Mouse (Mus musculus): ENCODE results near the gene Amy2a1. TPM values are rescaled to one million over a fixed set of nuclear protein-coding genes. Genes with fewer than 3 reads are reported as not detected.
"Not testable (repeated sequence)": the region's sequence is repeated elsewhere in the genome, so short reads cannot be mapped to it uniquely, and the experiment has no call there.

The Amy2a1 gene
- 17.2 and 66.8 TPM in 2 replicates for polyA plus RNA-seq (2015; fragmentation: Nextera tagmentation; extraction: Ambion mirVana)

GRCm38 (mm10) chr3:113532328-113532727 is at the start of gene Amy2a1:
Amy2a1 (minus strand) TSS chr3:113532428.
- ATAC-seq (ENCODE audit: low read depth), result not testable (repeated sequence)
- 62% methylated on average over 2 of the region's 3 CpGs for WGBS (ENCODE audit: insufficient replicate concordance)

GRCm38 (mm10) chr3:113574578-113574977 is 42.4 kb upstream of the Amy2a1 start:
- H3K9me3 ChIP-seq (replicated peaks; ENCODE audit: control insufficient read depth, low read length), result no peaks in the 10 kb centered on the region
- H3K4me1 ChIP-seq (ENCODE audit: control insufficient read depth, low read depth, low read length), result no peaks in the 10 kb centered on the region
- H3K27ac ChIP-seq (ENCODE audit: low read length), result no peak overlapping the region
- H3K36me3 ChIP-seq (ENCODE audit: control insufficient read depth, insufficient read depth), result no peaks in the 10 kb centered on the region
- H3K4me3 ChIP-seq (ENCODE audit: low read depth, low read length), result no peak overlapping the region
- no peak overlapping the region for H3K4me2 ChIP-seq (ENCODE audit: low read depth, low read length)
- H3K27me3 ChIP-seq (ENCODE audit: control insufficient read depth, insufficient read depth, low read depth, low read length), result no peaks in the 10 kb centered on the region
- 50% methylated on average over 4 of the region's 4 CpGs for WGBS (ENCODE audit: insufficient replicate concordance)
- ATAC-seq (ENCODE audit: low read depth), result peak; percentile 86
- H3K9ac ChIP-seq (ENCODE audit: low read depth, low read length), result no peak overlapping the region

More at GRCm38 (mm10) chr3:113532328-113532727, at the start of gene Amy2a1:
- not testable (repeated sequence) for H3K4me3 ChIP-seq (ENCODE audit: low read depth, low read length); H3K27ac ChIP-seq (ENCODE audit: low read length); H3K36me3 ChIP-seq (ENCODE audit: control insufficient read depth, insufficient read depth); H3K4me2 ChIP-seq (ENCODE audit: low read depth, low read length); H3K4me1 ChIP-seq (ENCODE audit: control insufficient read depth, low read depth, low read length); H3K9me3 ChIP-seq (replicated peaks; ENCODE audit: control insufficient read depth, low read length); H3K9ac ChIP-seq (ENCODE audit: low read depth, low read length); H3K27me3 ChIP-seq (ENCODE audit: control insufficient read depth, insufficient read depth, low read depth, low read length)

DNA sequence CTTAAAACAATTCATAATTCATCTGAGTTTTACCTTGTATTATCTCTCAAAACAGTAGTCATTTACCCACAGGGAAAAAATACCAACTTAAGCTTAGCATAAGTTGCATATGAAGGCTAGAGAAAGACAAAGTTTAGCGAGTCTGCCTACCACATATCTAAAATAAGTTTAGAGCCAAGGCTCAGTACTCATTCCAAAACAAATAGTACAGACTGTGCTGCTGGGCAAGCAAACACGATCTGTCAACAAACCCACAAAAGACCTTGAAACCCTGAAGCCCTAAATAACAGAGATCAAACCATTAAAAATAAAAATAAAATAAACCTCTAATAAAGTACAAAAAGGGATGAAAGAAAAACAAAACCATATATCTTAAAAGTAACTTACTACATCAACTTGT is 41.9 kb upstream of the Amy2a1 start:
- no peak overlapping the region for H3K9ac ChIP-seq (ENCODE audit: low read depth, low read length)
- H3K36me3 ChIP-seq (ENCODE audit: control insufficient read depth, insufficient read depth), result no peaks in the 10 kb centered on the region
- no peaks in the 10 kb centered on the region for H3K27me3 ChIP-seq (ENCODE audit: control insufficient read depth, insufficient read depth, low read depth, low read length)
- H3K9me3 ChIP-seq (replicated peaks; ENCODE audit: control insufficient read depth, low read length), result no peaks in the 10 kb centered on the region
- H3K4me2 ChIP-seq (ENCODE audit: low read depth, low read length), result no peak overlapping the region
- WGBS (ENCODE audit: insufficient replicate concordance), result 49% methylated on average over 2 of the region's 2 CpGs
- H3K4me1 ChIP-seq (ENCODE audit: control insufficient read depth, low read depth, low read length), result no peaks in the 10 kb centered on the region
- H3K4me3 ChIP-seq (ENCODE audit: low read depth, low read length), result no peak overlapping the region
- ATAC-seq (ENCODE audit: low read depth), result peak; percentile 87
- no peak overlapping the region for H3K27ac ChIP-seq (ENCODE audit: low read length)

- 55% methylated on average over 3 of the region's 3 CpGs for WGBS (ENCODE audit: insufficient replicate concordance)
- no peak for ATAC-seq (ENCODE audit: low read depth)
- Histone ChIP-seq H3K9me3 (replicated peaks; ENCODE audit: control insufficient read depth, low read length) (no peaks in the 10 kb centered on the region), H3K36me3 (ENCODE audit: control insufficient read depth, insufficient read depth) (no peaks in the 10 kb centered on the region), H3K9ac (ENCODE audit: low read depth, low read length) (no peak overlapping the region), H3K4me2 (ENCODE audit: low read depth, low read length) (no peak overlapping the region), H3K27me3 (ENCODE audit: control insufficient read depth, insufficient read depth, low read depth, low read length) (no peaks in the 10 kb centered on the region), H3K4me1 (ENCODE audit: control insufficient read depth, low read depth, low read length) (no peaks in the 10 kb centered on the region), H3K27ac (ENCODE audit: low read length) (no peak overlapping the region), H3K4me3 (ENCODE audit: low read depth, low read length) (no peak overlapping the region)
Measured at GRCm38 (mm10) chr3:113572158-113572557, 39.9 kb upstream of the Amy2a1 start.

DNA sequence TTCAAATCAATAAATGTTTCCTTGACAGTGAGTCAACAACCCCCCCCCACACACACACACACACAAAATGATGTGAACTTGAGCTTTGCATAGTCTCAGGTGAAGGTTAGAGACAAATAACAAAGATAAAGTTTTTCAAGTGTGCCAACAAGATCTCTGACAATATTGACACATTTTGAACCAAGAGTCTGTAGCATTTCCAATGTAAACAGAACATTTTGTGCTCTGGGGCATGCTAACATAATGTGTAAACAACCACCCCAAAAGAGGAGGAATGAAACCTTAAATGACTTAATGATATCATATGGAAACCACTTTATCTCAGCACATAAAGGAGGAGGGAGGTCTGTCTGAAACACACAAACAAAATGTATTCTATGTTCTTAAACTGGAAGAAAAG is 7.5 kb upstream of the Amy2a1 start:
- Histone ChIP-seq H3K4me1 (ENCODE audit: control insufficient read depth, low read depth, low read length) (no peaks in the 10 kb centered on the region), H3K27ac (ENCODE audit: low read length) (no peak overlapping the region), H3K27me3 (ENCODE audit: control insufficient read depth, insufficient read depth, low read depth, low read length) (no peaks in the 10 kb centered on the region), H3K4me2 (ENCODE audit: low read depth, low read length) (no peak overlapping the region), H3K4me3 (ENCODE audit: low read depth, low read length) (no peak overlapping the region), H3K9me3 (replicated peaks; ENCODE audit: control insufficient read depth, low read length) (no peaks in the 10 kb centered on the region), H3K9ac (ENCODE audit: low read depth, low read length) (no peak overlapping the region), H3K36me3 (ENCODE audit: control insufficient read depth, insufficient read depth) (no peaks in the 10 kb centered on the region)
- ATAC-seq (ENCODE audit: low read depth), result peak; percentile 32; the same call in 1 of the 2 replicates

Other genes with a start within 250 kb of the Amy2a1 start
- gene Amy2a4, start 241.0 kb downstream of the Amy2a1 start, polyA plus RNA-seq (2015; fragmentation: Nextera tagmentation; extraction: Ambion mirVana), result 3.6 and 15.0 TPM in 2 replicates
- 3.6 and 15.0 TPM in 2 replicates for gene Amy2a3, start 208.4 kb downstream of the Amy2a1 start, polyA plus RNA-seq (2015; fragmentation: Nextera tagmentation; extraction: Ambion mirVana)
- gene Amy2a2, start 175.8 kb downstream of the Amy2a1 start, polyA plus RNA-seq (2015; fragmentation: Nextera tagmentation; extraction: Ambion mirVana), result 3.6 and 15.0 TPM in 2 replicates
- gene Amy1, start 74.3 kb upstream of the Amy2a1 start, polyA plus RNA-seq (2015; fragmentation: Nextera tagmentation; extraction: Ambion mirVana), result 31.7 and 35.1 TPM in 2 replicates
- gene Rnpc3, start 97.7 kb upstream of the Amy2a1 start, polyA plus RNA-seq (2015; fragmentation: Nextera tagmentation; extraction: Ambion mirVana), result 16.2 and 17.6 TPM in 2 replicates

Data from liver, embryonic 16.5 days (tissue).